Mouse (Mus musculus) stomach, postnatal 0 days (tissue): ENCODE data around the gene Slc26a10. TPM values are rescaled to one million over a fixed set of nuclear protein-coding genes. Genes with fewer than 3 reads are reported as not detected.

Source experiments
- ATAC-seq: fragments of 200-750 bp; cut with Nextera tagmentation; 2 replicates; pipeline ENCODE4 v1.8.0; 2017; ENCODE audit not compliant: low FRiP score, low TSS enrichment
- DNase-seq: peaks from one replicate; pipeline ENCODE4 v3.0.0-alpha.2; 2016; ENCODE audit warnings: low spot score
- H3K27ac ChIP-seq: fragments of 300-500 bp; sonication (generic); replicated peaks from 2 replicates; pipeline ENCODE4 v1.5.1; 2014; ENCODE audit warnings: mild to moderate bottlenecking, control low read depth
- H3K27me3 ChIP-seq: fragments of 300-500 bp; sonication (generic); 2 replicates; pipeline ENCODE4 v1.6.1; 2014; ENCODE audit warnings: low read length; ENCODE audit not compliant: control insufficient read depth, insufficient read depth
- H3K36me3 ChIP-seq: fragments of 300-500 bp; sonication (generic); 2 replicates; pipeline ENCODE4 v1.6.1; 2014; ENCODE audit warnings: low read length, mixed read lengths; ENCODE audit not compliant: control insufficient read depth, insufficient read depth
- H3K4me1 ChIP-seq: fragments of 300-500 bp; sonication (generic); replicated peaks from 2 replicates; pipeline ENCODE4 v1.6.1; 2014; ENCODE audit warnings: antibody characterized with exemption; ENCODE audit not compliant: control insufficient read depth, insufficient read depth
- H3K4me2 ChIP-seq: fragments of 300-500 bp; sonication (generic); replicated peaks from 2 replicates; pipeline ENCODE4 v1.6.1; 2014; ENCODE audit warnings: low read depth, mild to moderate bottlenecking, control low read depth, moderate library complexity
- H3K4me3 ChIP-seq: fragments of 300-500 bp; sonication (generic); 2 replicates; pipeline ENCODE4 v1.5.1; 2014; ENCODE audit warnings: low read depth, low read length, control low read depth
- H3K9ac ChIP-seq: fragments of 300-500 bp; sonication (generic); 2 replicates; pipeline ENCODE4 v1.6.1; 2014; ENCODE audit warnings: mild to moderate bottlenecking, low read length, control low read depth, mixed read lengths
- H3K9me3 ChIP-seq: fragments of 300-500 bp; sonication (generic); 2 replicates; pipeline ENCODE4 v1.6.1; 2016; ENCODE audit warnings: low read length; ENCODE audit not compliant: control insufficient read depth
- CTCF ChIP-seq: IDR thresholded peaks from 2 replicates; pipeline ENCODE4 v1.5.1; 2016; ENCODE audit warnings: antibody characterized with exemption, low read depth, mild to moderate bottlenecking, moderate library complexity
- EP300 ChIP-seq: optimal IDR thresholded peaks from 2 replicates; pipeline ENCODE3; 2016; ENCODE audit warnings: antibody characterized with exemption
- WGBS: fragments of 180-500 bp; shearing (Covaris S2); extraction: QIAGEN DNeasy Blood & Tissue Kit; methylation state at CpG from one replicate; pipeline ENCODE4 v1.1.7; 2014; 5-methylcytosine and 5-hydroxymethylcytosine counted together
- polyA plus RNA-seq: library from polyadenylated mRNA; unstranded; fragments of >200 nt; fragmentation: Nextera tagmentation; extraction: Ambion mirVana; gene quantifications from 2 replicates; pipeline ENCODE4 v1.2.1, GENCODE M21; 2015

The Slc26a10 gene
- polyA plus RNA-seq, 1 experiment from 2014 or later, result 0.70 TPM

DNA sequence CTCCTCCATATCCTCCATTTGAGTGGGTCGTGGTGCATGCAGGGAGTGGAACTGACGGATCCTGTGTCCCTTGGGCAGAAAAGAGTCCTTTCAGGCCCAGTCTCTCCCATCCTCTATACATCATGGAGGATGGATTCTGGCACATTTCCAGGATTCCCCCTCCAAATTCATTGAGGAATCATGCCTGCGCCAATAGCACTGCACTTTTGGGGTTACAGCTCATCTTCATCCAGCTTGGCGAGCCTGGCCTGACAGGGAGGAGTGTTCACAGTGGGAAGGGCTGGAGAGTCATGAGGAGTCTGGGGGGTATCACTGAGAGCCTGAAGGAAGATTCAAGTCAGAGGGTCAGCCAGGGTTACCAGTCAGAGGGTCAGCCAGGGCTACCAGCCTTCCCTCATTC is 2.2 kb upstream of the Slc26a10 start:
- Histone ChIP-seq H3K9me3 (no peaks in the 10 kb centered on the region), H3K4me3 (no peak overlapping the region), H3K9ac (no peak overlapping the region), H3K27ac (no peak overlapping the region), H3K4me1 (peaks cover 4% of the 10 kb centered on the region; the same call in 1 of the 2 replicates), H3K36me3 (peaks cover 6% of the 10 kb centered on the region; the same call in 1 of the 2 replicates), H3K27me3 (no peaks in the 10 kb centered on the region; the same call in 1 of the 2 replicates), H3K4me2 (no peak overlapping the region)
- TF ChIP-seq EP300 (no peak), CTCF (no peak)
- no peak for DNase-seq
- 88% methylated on average over 4 of the region's 4 CpGs for WGBS
- no peak for ATAC-seq

DNA sequence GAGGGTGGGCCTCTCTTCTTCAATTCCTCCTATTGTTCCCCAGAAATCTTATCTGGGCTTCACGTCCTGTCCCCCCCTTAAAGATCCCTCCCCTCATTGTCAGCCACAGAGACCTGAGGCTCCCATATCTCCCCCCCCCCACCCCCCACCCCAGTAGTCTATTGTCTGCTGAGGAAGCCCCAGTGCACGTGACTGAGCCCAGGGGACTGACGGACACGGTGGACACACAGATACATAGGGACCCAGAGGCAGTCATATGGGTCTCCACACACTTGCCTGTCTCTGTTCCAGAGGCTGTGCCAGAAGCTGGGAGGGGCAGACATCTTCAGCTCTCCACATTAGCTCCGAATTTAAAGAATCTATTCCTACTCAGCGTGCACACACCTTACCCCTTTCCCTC is 1.1 kb upstream of the Slc26a10 start:
- Histone ChIP-seq H3K4me1 (peaks cover 4% of the 10 kb centered on the region; the same call in 1 of the 2 replicates), H3K27me3 (no peaks in the 10 kb centered on the region; the same call in 1 of the 2 replicates), H3K9ac (no peak overlapping the region), H3K27ac (no peak overlapping the region), H3K36me3 (peaks cover 6% of the 10 kb centered on the region; the same call in 1 of the 2 replicates), H3K4me3 (no peak overlapping the region), H3K9me3 (no peaks in the 10 kb centered on the region), H3K4me2 (no peak overlapping the region)
- ATAC-seq, result no peak
- no peak for DNase-seq
- no peak for TF ChIP-seq CTCF
- TF ChIP-seq EP300, result no peak
- WGBS, result 64% methylated on average over 6 of the region's 6 CpGs

DNA sequence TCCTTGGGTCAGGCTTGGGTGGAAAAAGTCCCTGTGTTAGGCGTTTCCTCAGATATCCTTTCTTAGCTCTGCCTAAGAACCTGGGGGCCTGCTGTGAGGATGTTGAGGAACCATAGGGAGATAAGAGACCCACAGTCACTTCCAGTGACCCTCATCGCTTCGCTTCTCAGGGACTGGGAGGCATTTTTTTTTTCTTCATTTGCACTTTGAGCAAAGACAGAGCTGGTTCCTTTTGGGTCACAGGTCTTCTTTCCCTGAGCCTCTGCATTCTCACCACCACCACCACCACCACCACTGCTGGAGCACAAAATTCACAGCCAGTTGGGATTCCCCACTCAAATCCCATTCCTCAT is 226 bp upstream of the Slc26a10 start:
- H3K27me3 ChIP-seq, result no peaks in the 10 kb centered on the region; the same call in 1 of the 2 replicates
- no peak overlapping the region for H3K4me3 ChIP-seq
- peaks cover 4% of the 10 kb centered on the region; the same call in 1 of the 2 replicates for H3K4me1 ChIP-seq
- peaks cover 6% of the 10 kb centered on the region; the same call in 1 of the 2 replicates for H3K36me3 ChIP-seq
- no peak for TF ChIP-seq CTCF
- no peak for TF ChIP-seq EP300
- no peak overlapping the region for H3K27ac ChIP-seq
- no peak overlapping the region for H3K9ac ChIP-seq
- DNase-seq (no peak), ATAC-seq (no peak)
- H3K9me3 ChIP-seq, result no peaks in the 10 kb centered on the region
- WGBS, result 22% methylated on average over 3 of the region's 3 CpGs
- H3K4me2 ChIP-seq, result no peak overlapping the region; the same call in 1 of the 2 replicates

DNA sequence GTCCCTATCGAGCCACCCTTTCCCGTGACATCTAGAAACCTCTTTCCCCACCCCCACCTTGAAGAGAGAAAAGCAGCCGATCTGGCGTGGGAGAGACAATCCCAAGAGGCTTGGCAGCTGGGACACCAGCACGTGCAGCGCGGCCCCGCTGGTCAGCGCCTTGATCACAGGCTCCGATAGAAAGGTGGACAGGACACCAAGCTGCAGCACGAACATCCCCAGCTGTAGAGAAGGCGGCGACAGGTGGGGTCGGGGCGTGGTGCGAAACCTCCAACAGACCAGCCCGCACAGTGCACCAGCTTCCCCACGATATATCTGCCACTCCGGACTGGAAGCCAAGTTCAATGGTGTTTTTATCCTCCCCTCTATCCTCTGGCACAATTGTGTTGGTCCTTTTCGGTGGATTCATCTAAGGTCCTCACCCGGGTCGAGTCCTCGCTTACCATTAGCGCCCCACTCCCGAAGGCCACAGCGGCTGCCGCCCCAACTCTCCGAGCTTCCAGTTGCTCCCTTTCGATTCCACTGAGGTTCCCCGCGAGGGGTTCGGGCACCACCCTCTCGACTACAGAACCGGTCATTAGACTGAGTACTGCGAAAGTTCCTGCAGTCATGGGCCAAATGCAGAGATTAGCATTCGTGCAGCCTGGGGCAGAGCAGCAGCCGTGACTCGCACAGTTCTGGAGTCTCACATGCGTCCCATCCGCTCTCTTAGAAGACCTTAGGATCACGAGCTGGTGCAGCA is 2.0 kb downstream of the Slc26a10 start:
- H3K36me3 ChIP-seq, result peaks cover 4% of the 10 kb centered on the region; the same call in 1 of the 2 replicates
- DNase-seq, result no peak

DNA sequence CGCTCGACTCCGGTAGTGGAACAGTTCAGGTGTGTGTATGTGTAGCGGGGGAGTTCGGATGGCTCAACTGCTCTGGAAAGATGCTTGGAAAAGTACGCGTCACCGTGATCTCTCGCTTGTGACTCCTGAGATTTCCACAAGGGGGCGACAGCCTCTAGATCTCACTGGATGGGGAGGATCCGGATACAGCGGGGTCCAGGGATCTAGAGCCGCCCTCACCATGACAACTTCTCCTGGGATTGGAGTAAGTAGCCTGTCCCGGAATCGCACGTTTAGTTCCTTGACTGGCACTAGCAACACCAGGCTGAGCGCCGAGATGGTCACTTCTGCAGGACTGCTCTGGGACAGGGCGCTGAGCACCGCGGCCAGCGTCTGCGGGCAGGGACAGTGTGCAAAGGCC is 2.7 kb downstream of the Slc26a10 start:
- peak overlapping the region; percentile 29 for H3K4me3 ChIP-seq
- TF ChIP-seq CTCF (peak; percentile 94), EP300 (no peak)
- H3K4me1 ChIP-seq, result peaks cover 4% of the 10 kb centered on the region; the same call in 1 of the 2 replicates
- ATAC-seq (peak; percentile 62), DNase-seq (peak; percentile 85)
- no peaks in the 10 kb centered on the region; the same call in 1 of the 2 replicates for H3K27me3 ChIP-seq
- H3K27ac ChIP-seq, result no peak overlapping the region
- H3K9ac ChIP-seq, result no peak overlapping the region
- WGBS, result 3% methylated on average over 23 of the region's 23 CpGs
- H3K9me3 ChIP-seq, result no peaks in the 10 kb centered on the region
- H3K4me2 ChIP-seq, result peak overlapping the region; percentile 61
- H3K36me3 ChIP-seq, result peaks cover under 1% of the 10 kb centered on the region; the same call in 1 of the 2 replicates

More for the DNA sequence above, 2.0 kb downstream of the Slc26a10 start:
- no peak overlapping the region for H3K27ac ChIP-seq
- TF ChIP-seq CTCF (no peak), EP300 (no peak)
- peaks cover 4% of the 10 kb centered on the region; the same call in 1 of the 2 replicates for H3K4me1 ChIP-seq
- peak overlapping the region; percentile 61 for H3K4me2 ChIP-seq
- H3K9me3 ChIP-seq, result no peaks in the 10 kb centered on the region
- H3K9ac ChIP-seq, result 0 out of 2 replicates have a peak overlapping the region, but pooled peaks have one; percentile 18
- 8% methylated on average over 41 of the region's 41 CpGs for WGBS
- H3K4me3 ChIP-seq, result peak overlapping the region; percentile 29
- H3K27me3 ChIP-seq, result no peaks in the 10 kb centered on the region; the same call in 1 of the 2 replicates
- ATAC-seq, result no peak

DNA sequence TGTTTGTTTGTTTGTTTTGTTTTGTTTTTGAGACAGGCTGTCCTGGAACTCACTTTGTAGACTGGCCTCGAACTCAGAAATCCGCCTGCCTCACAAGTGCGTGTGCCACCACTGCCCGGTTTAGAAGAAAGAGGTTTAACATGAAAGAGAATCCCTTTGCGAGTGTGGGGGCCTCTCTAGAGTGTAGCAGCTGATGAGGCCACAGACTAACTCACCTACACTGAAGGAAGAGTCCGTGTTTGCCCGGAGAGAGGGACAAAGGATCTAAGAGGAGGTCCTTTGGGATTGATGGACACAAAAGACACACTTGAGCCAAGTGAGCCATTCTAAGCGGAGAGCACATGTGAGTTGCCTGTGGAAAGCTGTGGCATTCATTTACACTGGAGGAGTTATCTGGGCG is 3.2 kb downstream of the Slc26a10 start:
- ATAC-seq (0 out of 2 replicates have a peak, but pooled peaks have one; percentile 1), DNase-seq (no peak)
- H3K36me3 ChIP-seq, result no peaks in the 10 kb centered on the region
- H3K27me3 ChIP-seq, result no peaks in the 10 kb centered on the region; the same call in 1 of the 2 replicates
- H3K9ac ChIP-seq, result no peak overlapping the region
- WGBS, result 27% methylated on average over 9 of the region's 9 CpGs
- H3K9me3 ChIP-seq, result no peaks in the 10 kb centered on the region
- no peak overlapping the region for H3K27ac ChIP-seq
- no peak overlapping the region for H3K4me2 ChIP-seq
- H3K4me3 ChIP-seq, result 0 out of 2 replicates have a peak overlapping the region, but pooled peaks have one; percentile 29
- no peak for TF ChIP-seq CTCF
- no peak for TF ChIP-seq EP300
- H3K4me1 ChIP-seq, result peaks cover 4% of the 10 kb centered on the region; the same call in 1 of the 2 replicates
